Mouse (Mus musculus): ENCODE measurements around the gene Mrps14.

DNA sequence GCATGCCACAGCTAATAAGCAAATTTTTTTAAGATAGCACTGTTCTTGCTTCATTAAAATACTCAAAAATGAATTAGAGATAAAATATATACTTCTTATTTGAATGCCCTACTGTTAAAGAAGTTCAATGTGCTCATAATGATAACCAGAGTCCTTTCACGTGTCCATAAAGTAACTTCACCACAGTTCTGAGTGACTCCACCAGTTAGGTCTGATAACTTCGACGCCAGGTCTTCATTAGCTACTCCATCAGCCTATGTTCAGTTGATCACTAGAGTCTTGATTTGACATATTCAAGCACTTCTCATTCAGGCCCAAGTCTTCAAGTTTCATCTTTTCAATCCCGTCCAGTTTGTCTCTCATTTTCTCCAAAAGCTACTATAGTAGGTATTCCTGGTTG is 32.2 kb downstream of the Mrps14 start:
- no peak for TF ChIP-seq CTCF (IDR thresholded peaks at IDR 0.05; ENCODE audit: extremely low read depth, insufficient read depth, insufficient read length, insufficient replicate concordance)
- TF ChIP-seq POLR2A (IDR thresholded peaks at IDR 0.05; ENCODE audit: low read depth, low read length): no peak
